Mouse (Mus musculus): ENCODE measurements around the gene Fance.
"Not testable (repeated sequence)": the region's sequence is repeated elsewhere in the genome, so short reads cannot be mapped to it uniquely, and the experiment has no call there.

Fance gene

DNA sequence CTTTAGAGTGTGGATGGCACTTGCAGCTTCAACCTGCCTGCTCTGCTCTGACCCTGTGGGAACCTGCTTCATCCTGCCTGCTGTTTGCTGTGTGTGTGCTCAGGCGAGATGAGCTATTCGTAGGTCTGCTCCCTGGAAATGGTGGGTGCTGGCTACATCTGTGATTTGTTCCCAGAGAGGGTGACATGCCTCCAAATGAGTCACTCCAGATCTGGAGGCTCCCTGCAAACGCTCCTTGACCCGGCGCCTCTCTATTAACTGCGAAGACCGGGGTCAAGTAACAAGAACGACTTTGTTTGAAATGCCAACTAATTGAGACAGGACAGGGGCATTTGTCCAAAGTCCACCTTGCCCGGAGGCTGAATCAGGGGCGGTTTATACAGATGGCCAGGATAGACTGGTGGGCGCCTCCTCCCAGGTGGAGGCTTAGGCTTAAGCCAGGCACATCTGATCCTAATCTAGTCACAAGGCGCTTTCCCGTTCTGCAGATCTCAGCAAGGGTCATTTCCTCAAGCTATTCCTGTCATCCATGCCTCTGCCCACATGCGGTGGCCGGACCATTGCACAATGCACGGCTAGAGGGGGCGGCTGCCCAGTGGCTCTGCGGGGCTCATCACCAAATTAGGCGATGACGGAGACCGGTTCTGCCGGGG, 14.5 kb downstream of the Fance start:
- no peak for DNase-seq

DNA sequence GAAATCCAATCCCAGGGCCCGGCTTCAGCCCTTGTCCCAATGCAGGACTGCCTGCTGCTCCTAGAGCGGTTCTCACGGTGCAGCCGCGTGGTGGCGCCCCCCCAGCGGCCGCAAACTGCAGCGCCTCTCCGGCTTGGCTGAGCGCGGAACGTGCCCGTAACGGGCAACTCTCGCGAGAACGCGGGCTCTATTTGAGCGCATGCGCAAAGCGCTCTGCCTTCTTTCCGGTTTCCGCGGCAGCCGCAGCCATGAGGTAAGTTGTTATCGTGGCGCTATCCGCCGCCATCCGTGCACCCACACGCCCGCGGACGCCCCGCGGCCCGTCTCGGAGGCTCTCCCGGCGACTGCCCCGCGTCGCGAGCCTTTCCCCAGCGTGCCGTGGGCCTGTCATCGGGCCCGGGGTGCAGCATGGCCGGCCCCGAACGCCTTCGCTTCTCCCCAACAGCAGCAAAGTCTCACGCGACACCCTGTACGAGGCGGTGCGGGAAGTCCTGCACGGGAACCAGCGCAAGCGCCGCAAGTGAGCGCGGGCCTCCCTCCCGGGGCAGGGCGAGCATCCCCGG, 15.1 kb downstream of the Fance start, which contains the start of gene Rpl10a:
TSS of gene Rpl10a (plus strand) at position 106 of the 563 bp plus-strand sequence.
- DNase-seq: peak; percentile 97

GRCm38 (mm10) chr17:28328946-28329345, 15.6 kb downstream of the Fance start:
- DNase-seq: no peak

DNA sequence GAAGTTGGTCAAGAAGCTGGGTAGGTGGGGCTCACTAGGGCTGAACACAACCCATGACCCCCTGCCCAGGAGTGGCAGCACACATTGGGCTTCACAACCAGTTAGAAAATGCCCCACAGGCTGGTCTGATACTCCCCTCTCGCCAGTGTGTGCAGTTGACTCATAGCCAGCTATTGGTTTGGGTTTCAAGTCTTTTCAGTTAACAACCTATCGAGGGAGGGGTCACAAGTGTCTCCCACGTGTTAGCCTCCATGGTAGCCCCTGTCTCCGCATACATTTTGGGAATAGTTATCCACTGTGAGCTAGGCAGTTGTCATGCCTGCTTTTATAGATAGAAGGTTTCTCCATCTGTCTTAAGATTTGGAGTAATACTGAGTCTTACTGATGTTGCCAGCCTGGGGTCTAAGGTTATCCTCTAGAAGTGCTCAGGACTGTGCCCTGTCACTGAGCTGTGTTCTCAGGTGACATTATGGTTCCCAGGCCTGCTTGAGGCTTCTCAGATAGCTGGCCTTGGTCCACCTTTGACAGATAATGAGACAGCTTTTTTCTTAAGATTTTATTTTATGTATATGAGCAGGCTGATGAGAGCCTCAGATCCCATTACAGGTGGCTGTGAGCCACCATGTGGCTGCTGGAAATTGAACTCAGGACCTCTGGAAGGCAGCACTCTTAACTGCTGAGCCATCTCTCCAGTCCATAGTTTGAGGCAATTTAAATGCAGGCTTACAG, 16.3 kb downstream of the Fance start:
- DNase-seq: no peak

DNA sequence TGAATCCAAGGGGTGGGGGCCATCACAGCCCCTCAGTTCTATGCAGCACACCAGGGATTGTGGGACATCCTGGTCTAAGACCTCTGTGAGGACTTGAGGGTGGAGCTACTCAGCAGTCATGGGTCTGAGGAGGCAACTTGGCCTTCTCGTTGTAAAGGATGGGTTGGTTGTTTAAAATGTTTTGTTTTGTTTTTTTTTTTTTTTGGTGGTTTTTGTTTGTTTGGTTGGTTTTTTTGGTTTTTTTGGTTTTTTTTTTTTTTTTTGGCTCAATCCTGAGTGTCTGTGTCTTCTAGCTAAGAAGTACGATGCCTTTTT, 16.9 kb downstream of the Fance start:
- DNase-seq: no peak

GRCm38 (mm10) chr17:28330590-28330989, 17.3 kb downstream of the Fance start:
- DNase-seq: not testable (repeated sequence)

DNA sequence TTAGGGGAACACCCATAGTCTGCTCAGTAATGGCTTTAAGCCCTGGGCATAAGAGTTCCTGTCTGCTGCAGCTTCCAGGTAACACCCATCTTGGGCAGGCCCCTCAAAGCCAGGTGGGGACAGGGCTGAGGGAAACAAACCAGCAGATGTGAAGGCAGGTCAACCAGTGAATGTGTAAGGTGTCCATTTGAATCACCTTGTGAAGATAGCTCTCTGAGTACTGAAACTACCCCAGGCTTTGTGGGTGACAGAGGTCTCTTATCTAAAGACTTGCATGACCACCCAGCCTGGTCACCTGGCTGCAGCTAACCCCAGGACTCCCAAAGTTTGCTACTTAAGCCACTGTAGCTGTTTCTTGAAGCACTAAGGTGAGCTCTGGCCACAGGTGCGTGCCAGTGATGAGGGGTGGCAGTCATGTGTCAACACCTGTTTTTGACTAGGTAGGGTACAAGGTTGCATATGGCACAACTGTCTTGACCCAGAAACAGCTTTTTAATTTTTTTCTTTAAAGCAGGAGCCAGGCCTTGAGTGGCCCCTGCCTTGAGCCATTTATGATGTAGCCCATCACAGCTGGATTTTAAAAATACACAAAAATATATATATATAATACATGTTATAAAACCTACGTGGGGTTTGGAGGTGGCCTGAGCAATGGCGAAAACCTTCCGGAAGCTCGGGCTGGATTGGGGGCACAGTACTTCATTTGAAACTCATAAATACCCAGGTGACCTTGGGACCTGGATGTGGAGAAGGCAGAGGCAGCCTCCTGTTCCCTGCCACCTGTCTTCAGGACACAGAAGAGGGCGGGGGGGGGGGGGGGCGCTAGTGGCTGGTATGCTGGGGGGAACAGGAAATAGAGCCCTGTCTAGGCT, 18.2 kb downstream of the Fance start:
- no peak for DNase-seq

DNA sequence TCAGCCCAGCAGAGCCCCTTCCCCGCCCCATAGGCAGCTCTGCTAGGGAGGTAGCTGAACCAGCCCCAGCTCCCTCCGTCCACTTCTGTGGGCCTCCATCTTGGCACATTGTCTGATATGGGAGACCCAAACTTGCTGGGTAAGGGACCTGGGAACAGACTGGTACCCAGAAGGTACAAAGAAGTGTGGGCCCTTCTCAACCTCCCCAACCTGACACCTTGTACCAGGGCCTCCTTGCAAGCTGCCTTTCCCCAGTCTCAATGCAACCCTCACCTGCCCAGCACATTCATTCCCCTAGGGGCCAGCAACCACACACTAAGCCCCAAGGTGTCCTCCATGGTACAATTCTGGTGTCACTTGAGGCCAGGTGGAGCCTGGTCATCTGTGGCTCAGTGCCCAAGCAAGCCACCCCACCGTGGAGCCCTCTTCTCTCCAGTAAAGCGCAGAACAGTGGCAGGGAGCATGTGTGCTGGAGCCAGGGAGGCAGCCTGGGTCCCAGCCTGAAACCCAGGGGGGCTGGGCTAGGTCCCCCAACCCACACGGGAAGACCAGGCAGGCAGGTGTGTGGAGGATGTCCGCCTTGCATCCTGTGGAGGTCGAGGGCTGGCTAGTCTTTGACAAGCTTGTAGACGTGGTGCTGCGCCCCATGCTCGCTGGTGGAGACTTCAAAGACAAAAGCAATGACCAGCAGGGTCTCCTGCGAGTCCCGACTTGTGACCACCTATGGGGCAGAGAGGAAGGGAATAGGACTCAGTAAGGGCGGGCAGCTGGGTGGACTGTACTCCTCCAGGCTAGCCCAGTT, 19.0 kb downstream of the Fance start:
- DNase-seq: no peak

DNA sequence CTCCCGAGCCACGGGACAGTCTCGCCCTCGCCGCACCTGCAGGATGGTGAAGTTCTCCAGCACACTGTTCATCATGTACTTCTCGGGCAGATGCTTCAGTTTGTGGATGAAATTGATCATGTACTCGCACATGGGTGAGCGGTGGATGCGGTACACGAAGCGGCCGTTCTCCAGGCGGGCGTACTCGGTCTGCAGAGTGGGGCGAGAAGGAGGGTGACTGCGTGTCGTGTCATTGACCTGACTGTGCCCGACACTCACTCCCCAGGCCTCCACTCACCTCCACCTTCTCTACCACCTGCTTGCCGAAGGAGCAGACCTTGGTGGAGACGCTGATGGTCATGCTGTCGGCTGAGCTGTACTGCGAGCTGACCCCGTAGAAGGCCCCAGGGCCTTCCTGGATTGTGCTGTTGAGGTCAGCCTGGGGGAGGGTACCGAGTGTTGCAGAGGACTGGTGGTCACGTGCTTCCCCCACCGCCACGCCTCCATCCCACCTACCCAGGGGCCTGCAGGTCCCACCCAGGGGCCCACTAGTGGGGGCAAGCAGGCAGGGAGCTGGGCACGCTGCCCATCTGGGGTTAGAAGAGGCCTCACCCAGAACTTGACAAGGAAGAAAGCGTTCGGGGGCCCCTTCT, 19.7 kb downstream of the Fance start:
- DNase-seq: no peak

DNA sequence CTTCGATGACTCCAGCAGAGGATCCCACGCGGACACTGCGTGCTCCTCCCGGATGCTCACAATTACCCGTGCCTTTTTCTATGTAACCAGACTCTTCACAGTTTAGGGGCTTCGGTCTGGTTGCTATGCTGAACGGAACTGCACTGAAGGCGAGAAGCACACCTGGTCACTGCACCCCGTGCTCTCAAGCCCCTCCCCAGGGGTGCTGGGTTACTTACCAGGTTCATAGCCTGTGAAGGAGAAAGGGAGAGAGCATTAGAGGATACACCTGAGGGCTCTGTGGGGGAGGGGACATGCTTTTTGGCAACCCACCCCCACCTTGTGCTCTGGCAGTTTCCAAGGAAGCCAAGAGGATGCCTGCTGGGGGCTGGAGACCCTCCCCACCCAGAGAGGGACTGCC, 21.9 kb downstream of the Fance start:
- DNase-seq: no peak

DNA sequence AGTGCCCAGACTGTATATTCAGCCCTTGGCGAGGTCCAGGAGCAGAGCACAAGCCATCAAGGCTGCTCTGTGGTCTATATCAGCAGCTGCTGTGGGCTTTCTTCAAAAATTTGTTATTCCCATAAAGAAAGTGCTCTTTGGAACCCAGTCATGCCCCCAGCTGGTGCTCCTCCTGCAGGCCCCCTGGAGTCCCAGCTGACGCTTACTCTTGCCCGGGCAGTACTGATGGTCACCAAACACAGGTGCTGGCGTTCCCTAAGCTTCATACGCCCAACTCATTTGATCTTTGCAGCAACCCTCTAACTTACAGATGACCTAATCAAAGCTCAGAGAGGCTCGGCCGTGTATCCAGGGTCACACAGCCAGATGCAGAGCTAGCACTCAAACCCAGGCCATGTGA, 24.2 kb downstream of the Fance start:
- no peak for DNase-seq

DNA sequence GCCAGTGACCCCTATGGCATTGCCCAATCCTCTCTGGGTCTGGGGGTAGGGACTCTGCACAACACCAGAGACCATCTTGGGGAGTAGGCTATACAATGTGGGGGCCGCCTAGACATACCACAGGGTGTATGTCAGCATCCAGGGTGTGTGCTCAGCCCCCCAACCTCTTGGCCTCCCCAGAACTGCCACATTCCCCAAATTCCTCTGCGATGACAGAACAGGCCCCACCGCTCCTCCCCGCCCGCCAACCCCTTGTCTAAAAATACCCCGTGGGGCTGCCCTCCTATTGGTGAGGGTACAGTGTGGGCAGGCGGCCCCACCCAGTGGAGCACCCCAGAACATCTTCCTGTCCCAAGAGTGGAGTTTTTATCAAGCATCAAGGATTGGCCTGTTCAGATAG, 27.3 kb downstream of the Fance start:
- no peak for DNase-seq

DNA sequence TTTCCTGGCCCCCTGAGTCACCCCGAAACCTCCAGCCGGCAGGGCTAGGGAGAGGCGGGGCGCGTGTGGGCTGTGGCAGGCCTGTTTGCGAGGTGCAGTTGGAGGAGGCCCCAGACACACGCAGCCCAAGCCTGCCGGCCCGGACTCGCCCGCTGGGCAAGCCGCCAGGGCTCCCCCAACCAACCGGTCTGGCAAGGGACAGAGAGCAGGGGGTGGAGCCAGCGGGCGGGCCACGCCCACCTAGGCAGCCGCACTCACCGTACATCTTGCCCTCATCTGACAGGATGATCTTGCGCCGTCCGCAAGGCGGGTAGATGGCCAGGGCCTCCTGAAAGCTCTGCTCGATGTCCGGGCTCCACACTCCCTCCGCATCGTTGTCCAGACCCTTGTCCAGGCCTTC, 27.8 kb downstream of the Fance start:
- DNase-seq: no peak

GRCm38 (mm10) chr17:28344050-28344607, 30.8 kb downstream of the Fance start:
- no peak for DNase-seq

DNA sequence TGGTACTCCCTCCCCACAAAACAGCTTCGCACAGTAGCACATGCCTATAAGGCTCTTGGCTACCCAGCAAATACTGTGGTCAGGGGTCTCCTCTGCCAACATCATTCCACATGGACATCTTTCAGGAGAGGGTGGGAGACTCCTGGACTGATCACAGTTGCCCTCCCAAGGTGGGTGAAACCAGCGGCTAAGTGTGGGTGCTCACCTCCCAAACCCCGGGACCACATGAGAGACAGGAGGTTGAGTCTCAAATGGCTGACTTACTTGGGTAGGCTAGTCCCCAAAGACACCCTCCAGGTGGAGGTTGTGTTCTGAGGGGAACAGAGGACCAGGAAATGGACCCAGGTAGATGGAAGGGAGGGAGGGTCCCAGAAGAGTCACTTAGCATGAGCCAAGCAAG, 31.4 kb downstream of the Fance start:
- no peak for DNase-seq

- DNase-seq: no peak
Measured at GRCm38 (mm10) chr17:28345271-28345721, 32.0 kb downstream of the Fance start.

GRCm38 (mm10) chr17:28345882-28346281, 32.6 kb downstream of the Fance start:
- DNase-seq: no peak

DNA sequence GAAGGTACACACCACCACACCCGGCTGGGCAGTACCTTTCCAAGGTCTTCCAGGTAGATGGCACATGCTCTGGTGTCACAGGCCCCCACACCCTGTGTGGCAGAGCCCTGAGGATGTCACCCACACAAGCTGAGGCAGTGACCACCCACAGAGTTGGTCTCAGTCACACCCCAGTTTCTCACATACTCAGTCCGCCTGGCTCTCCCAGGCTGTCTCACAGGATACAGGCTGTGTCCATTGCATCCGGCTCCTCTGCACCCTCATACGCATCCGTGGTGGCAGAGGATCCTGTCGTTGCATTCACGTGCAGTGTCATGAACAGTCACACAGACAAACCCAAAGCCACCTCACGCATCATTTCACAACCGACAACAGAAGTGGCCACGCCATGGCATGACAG, 34.0 kb downstream of the Fance start:
- no peak for DNase-seq

GRCm38 (mm10) chr17:28348211-28348610, 34.9 kb downstream of the Fance start:
- DNase-seq: no peak

DNA sequence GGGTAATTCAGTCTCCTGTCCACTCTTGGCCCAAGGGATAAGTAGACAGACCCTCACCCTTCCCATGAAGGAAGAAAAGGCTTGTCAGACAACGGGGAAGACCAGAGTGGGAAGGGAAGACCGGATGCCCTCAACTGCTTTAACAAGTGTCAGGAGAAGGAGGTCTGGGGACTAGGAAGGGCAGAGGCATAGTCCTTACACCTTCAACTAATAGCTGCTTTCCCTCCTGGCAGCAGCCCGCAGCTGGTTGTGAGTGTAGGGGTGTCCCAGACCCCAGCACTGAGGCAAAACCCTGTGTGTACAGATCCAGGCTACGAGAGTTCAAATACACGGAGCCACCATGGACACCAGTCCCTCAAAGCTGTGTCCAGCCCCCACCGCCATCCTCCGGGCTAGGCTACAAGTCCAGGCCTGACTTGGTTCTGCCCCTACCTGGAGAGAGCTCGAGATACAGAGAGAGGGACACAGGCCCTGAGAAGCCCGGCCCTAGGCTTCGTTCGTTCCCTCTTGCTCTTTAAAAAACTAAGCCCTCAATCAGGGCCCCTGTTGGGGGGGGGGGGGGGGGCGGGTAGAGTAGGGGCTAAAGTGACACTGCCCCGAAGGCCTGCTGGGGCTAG, 36.1 kb downstream of the Fance start:
- DNase-seq: no peak

DNA sequence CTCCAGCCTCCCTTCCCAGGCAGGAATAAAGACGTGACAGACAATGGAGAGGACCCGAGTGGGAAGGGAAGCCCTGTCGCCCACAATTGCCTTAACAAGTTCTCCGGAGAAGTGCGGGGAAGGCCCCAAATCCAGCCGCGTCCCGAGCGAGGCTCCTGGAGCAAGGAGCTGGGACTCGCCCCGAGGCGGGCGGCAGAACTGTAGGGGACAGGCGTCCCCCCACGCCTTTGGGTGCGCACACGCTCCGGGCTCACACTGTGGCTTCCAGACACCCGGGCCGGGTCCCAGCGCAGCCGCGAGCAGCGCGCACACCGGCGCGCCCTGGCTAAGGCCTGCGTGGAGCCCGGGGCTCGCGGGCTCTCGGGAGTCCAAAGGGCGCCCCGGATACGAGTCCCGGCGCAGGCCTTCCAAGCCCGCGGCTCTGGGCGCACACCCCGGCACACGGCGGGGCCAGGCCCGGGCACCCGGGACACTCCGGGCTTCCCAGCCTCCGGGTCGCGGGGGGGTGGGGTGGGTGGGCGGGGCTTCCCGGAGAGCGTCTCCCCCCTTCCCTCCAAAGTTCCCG, 36.7 kb downstream of the Fance start:
- no peak for DNase-seq

All from cerebellum, adult 8-10 months (tissue).